Mouse (Mus musculus): ENCODE results near the gene Olfr896-ps1.

Olfr896-ps1 gene

DNA sequence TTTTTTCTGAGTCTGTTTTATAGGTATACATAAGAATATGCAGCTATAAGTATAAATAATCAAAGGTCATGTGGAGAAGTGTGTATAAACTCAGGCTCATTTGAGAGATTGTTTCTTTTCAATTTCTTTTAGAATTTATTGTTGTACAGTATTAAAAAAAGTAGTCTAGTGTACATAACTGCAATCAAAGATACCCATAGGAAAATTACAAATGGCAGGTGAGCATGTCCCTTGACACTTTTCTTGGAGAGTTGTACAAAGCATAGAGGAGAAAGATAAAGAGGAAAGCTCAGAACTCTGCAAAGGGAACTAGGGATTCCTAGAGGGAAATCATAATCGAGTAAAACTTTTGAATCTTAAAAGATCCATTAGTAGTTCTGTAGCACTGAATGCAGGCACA lies at the start of gene Olfr896-ps1:
TSS of gene Olfr896-ps1 (plus strand) at position 301 of the 400 bp plus-strand sequence.
- no peak for TF ChIP-seq GATA4 (IDR thresholded peaks at IDR 0.05; ENCODE audit: insufficient replicate concordance, low read length)

DNA sequence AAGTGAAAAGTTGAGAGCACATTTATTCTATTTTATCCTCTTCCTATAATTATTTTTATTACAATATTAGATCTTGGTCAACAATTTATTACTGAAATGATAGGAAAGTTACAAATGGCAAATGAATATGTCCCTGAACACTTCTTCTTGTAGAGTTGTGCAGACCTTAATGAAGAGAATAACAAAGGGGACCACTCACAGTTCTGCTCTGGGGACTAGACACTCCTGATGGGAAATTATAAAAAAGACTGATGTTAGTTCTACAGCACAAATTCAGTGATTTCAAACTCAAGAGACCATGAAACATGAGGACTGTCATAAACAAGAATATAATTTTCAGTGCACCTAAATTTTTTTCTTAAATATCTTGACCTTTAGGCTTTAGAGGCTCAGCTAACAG lies 38.4 kb upstream of the Olfr896-ps1 start, which contains the start of gene Olfr143:
TSS of gene Olfr143 (plus strand) at position 301 of the 400 bp plus-strand sequence.
- TF ChIP-seq GATA4 (IDR thresholded peaks at IDR 0.05; ENCODE audit: insufficient replicate concordance, low read length): no peak

DNA sequence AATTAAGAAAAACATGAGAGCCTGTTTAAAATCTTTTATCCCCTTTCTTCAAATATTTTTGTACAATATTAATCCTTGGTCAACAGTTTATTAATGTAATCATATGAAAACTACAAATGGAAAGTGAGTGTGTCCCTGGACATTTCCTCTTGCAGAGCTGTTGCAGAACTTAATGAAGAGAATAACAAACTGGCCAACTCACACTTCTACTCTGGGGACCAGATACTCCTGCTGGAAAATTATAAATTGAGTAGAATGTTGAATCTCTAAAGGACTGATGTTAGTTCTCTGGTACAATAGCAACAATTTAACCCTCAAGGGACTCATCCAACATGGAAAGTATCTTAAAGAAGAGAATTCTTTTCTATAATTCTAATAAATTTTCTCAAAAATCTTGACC lies 23.4 kb upstream of the Olfr896-ps1 start, which contains the start of gene Olfr895:
TSS of gene Olfr895 (plus strand) at position 301 of the 400 bp plus-strand sequence.
- no peak for TF ChIP-seq GATA4 (IDR thresholded peaks at IDR 0.05; ENCODE audit: insufficient replicate concordance, low read length)

DNA sequence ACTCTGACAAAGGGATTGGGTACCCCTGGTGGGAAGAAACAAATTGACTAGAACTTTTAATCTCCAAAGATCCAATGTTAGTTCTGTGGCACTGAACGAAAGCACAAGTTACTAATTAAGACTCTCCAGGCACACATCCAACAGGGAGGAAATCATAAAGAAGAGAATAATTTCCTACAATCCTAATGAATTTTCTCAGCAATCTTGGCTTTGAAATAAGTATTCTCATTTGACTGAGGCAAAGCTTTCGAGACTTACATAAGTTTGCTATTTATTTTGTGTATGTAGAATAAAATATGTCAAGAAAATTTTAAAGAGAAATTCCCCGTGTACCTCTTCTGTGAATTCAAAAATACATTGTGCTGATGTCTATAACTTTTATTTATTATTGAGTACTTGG lies 37.9 kb downstream of the Olfr896-ps1 start, which contains the start of gene Olfr25:
TSS of gene Olfr25 (plus strand) at position 301 of the 400 bp plus-strand sequence.
- no peak for TF ChIP-seq GATA4 (IDR thresholded peaks at IDR 0.05; ENCODE audit: insufficient replicate concordance, low read length)
